Mouse (Mus musculus) heart, embryonic 14.5 days (tissue): ENCODE results near the gene Abcc4. TPM values are rescaled to one million over a fixed set of nuclear protein-coding genes. Genes with fewer than 3 reads are reported as not detected.
A peak's percentile ranks its signal among the peaks of the same experiment; 100 is the strongest.

ENCODE experiments used
- ATAC-seq: fragments of 200-750 bp; cut with Nextera tagmentation; 2 replicates; pipeline ENCODE4 v1.8.0; 2017; ENCODE audit warnings: low read depth, moderate TSS enrichment; ENCODE audit not compliant: insufficient number of reproducible peaks, insufficient read depth, low FRiP score
- H3K27ac ChIP-seq, 2 experiments: fragments of 200-500 bp in 1 of 2; fragments of 300-500 bp in 1 of 2; sonication (generic) in 1 of 2; replicated peaks in 1 of 2; 2 replicates each; pipeline ENCODE4 v1.5.1; 2012 to 2014; ENCODE audit warnings: low read depth in 2 of 2, low read length in 2 of 2, control low read depth in 1 of 2, mild to moderate bottlenecking in 1 of 2, mixed read lengths in 1 of 2; ENCODE audit not compliant: control insufficient read depth in 1 of 2, insufficient read depth in 1 of 2
- H3K27me3 ChIP-seq: fragments of 300-500 bp; sonication (generic); 2 replicates; pipeline ENCODE4 v1.6.1; 2014; ENCODE audit warnings: mild to moderate bottlenecking, low read length, control low read depth; ENCODE audit not compliant: control insufficient read depth, insufficient read depth
- H3K36me3 ChIP-seq: fragments of 300-500 bp; sonication (generic); 2 replicates; pipeline ENCODE4 v1.6.1; 2014; ENCODE audit warnings: mild to moderate bottlenecking, control low read depth, low read length, mixed read lengths; ENCODE audit not compliant: control insufficient read depth, insufficient read depth
- H3K4me1 ChIP-seq, 2 experiments: fragments of 200-500 bp in 1 of 2; fragments of 300-500 bp in 1 of 2; sonication (generic) in 1 of 2; 2 replicates each; pipeline ENCODE4 v1.6.1; 2012 to 2014; ENCODE audit warnings: low read length in 2 of 2, control low read depth in 1 of 2, mixed read lengths in 1 of 2; ENCODE audit not compliant: control insufficient read depth in 2 of 2, insufficient read depth in 2 of 2
- H3K4me2 ChIP-seq: fragments of 300-500 bp; sonication (generic); 2 replicates; pipeline ENCODE4 v1.6.1; 2014; ENCODE audit warnings: mild to moderate bottlenecking, low read length
- H3K4me3 ChIP-seq, 2 experiments: fragments of 200-500 bp in 1 of 2; fragments of 300-500 bp in 1 of 2; sonication (generic) in 1 of 2; 2 replicates each; pipeline ENCODE4 v1.5.1; 2012 to 2014; ENCODE audit warnings: low read length in 2 of 2, mild to moderate bottlenecking in 2 of 2, control low read depth in 1 of 2, low read depth in 1 of 2, moderate library complexity in 1 of 2; ENCODE audit not compliant: control insufficient read depth in 1 of 2, insufficient read depth in 1 of 2
- H3K9ac ChIP-seq: fragments of 300-500 bp; sonication (generic); 2 replicates; pipeline ENCODE4 v1.6.1; 2014; ENCODE audit warnings: mild to moderate bottlenecking, low read length
- H3K9me3 ChIP-seq: fragments of 300-500 bp; sonication (generic); 2 replicates; pipeline ENCODE4 v1.6.1; 2016; ENCODE audit warnings: low read length, control low read depth; ENCODE audit not compliant: control insufficient read depth
- WGBS: fragments of 180-500 bp; shearing (Covaris S2); extraction: QIAGEN DNeasy Blood & Tissue Kit; methylation state at CpG from one replicate; pipeline ENCODE4 v1.1.7; 2014; 5-methylcytosine and 5-hydroxymethylcytosine counted together
- polyA plus RNA-seq: library from polyadenylated mRNA; unstranded; fragments of >200 nt; fragmentation: Nextera tagmentation; extraction: Ambion mirVana; gene quantifications from 2 replicates; pipeline ENCODE4 v1.2.1, GENCODE M21; 2014

The Abcc4 gene
- polyA plus RNA-seq, 1 experiment from 2014 or later = 1.8 TPM

DNA sequence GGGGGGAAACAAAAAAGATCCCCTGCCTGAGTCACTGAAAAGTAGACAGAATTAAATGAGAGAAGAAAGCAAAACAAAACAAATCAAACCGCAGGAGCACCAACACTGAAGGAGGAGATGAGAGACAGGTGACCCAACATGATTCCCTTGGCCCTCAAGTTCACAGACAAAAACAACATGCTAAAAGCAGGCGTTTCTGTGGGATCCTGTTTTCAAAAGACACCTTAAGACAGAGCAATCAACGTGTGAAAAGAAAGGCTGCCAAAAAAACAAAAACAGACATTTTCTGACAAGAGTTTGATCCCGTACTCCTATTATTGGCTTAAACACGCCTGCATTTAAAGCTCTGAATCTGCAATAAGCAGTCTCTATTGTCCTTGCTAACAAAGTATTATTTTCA lies 153.6 kb downstream of the Abcc4 start:
- 71% methylated on average over 5 of the region's 5 CpGs for WGBS
- Histone ChIP-seq H3K9me3 (no peaks in the 10 kb centered on the region), H3K9ac (no peak overlapping the region), H3K4me1 (peaks cover 8 to 13% of the 10 kb centered on the region in 2 experiments; a peak in 3 of 4 replicates), H3K4me2 (peak overlapping the region; percentile 74), H3K27me3 (no peaks in the 10 kb centered on the region), H3K27ac (no peak overlapping the region), H3K4me3 (no peak overlapping the region), H3K36me3 (no peaks in the 10 kb centered on the region)
- ATAC-seq = no peak

DNA sequence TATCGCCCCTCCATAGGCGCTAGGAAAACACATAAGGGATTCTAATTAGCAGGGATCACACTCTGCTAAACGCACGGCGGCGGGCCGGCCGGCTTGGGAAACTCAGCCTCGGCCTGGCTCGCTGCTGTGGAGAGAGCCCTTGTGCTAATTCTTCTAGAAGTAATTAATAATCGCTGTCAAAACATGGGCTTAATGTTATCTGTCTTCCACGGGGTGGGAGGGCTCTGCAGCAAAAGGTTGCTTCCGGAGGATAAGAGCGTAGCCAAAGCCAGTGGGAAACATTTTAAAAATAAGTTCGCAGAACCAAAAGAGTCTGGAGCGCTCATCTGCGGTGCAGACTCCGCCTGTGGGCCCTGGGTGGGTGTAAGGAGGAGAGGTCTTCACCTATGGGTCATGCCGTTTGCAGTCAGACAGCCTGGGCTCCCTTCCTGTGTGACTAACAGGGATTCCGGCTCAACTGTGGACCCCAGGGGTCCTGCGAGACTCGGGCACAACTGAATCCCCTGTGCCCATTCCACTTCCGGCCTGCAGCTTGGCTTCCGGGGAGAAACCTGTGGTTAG lies 154.2 kb downstream of the Abcc4 start:
- no peak for ATAC-seq
- H3K4me3 ChIP-seq = peak overlapping the region; percentile 14 to 36
- H3K27ac ChIP-seq = no peak overlapping the region
- peaks cover 8 to 13% of the 10 kb centered on the region in 2 experiments; a peak in 3 of 4 replicates for H3K4me1 ChIP-seq
- no peaks in the 10 kb centered on the region for H3K27me3 ChIP-seq
- WGBS = 8% methylated on average over 24 of the region's 24 CpGs
- H3K9me3 ChIP-seq = no peaks in the 10 kb centered on the region
- peak overlapping the region; percentile 74 for H3K4me2 ChIP-seq
- no peaks in the 10 kb centered on the region for H3K36me3 ChIP-seq
- peak overlapping the region; percentile 62 for H3K9ac ChIP-seq

DNA sequence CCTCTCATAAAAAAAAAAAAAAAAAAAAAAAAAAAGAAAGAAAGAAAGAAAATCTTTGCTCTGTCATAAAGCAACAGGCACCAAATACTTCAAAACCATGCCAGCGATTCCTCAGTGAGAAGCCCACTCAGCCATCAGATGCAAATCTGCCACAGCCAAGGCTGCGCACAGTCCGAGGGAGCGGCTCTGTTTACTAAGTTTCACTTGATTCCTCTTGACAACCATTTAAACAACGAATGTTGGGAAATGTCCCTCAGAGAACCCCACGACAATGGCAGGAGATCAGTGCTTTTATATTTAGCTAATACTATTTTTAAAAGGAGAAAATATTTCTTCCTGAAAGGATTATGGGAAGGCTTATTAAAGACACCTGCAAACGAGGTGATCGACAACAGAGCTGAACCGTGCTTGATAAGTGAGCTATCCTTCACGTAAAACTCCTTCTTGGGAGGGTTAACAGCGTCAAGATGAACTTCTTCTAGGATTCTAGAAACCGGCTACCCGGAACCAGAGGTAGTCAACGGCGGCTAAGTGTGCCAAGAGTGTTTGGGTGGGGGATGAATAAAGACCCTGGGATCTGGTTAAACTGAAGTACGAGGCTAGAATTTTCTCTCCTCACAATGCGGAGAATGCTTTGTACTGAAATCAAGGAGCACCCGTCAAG lies 154.8 kb downstream of the Abcc4 start:
- H3K27me3 ChIP-seq = no peaks in the 10 kb centered on the region
- 22% methylated on average over 18 of the region's 18 CpGs for WGBS
- ATAC-seq = no peak
- H3K4me2 ChIP-seq = peak overlapping the region; percentile 74
- H3K27ac ChIP-seq = no peak overlapping the region
- H3K36me3 ChIP-seq = no peaks in the 10 kb centered on the region
- H3K4me3 ChIP-seq = peak overlapping the region; percentile 14 to 36
- peak overlapping the region; percentile 62 for H3K9ac ChIP-seq
- H3K4me1 ChIP-seq = peaks cover 8 to 13% of the 10 kb centered on the region in 2 experiments; a peak in 3 of 4 replicates
- no peaks in the 10 kb centered on the region for H3K9me3 ChIP-seq

DNA sequence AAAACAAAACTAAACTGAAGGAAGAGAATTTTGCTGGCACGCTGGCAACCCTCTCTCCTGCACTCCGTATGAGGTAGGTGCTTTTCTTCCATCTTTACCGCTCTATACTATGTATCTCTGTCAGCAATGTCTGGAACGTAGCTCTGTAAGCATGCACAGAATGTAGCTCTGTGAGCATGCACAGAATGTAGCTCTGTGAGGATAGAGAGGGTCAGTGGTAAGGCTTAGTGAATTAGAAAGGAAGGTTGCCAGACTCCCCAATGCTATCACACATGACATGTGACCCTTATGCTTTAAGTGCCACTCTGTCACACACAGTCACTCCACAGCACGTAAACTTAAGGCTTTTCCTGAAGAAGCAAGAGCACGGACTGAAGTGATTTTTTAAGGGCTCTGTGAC lies 161.5 kb downstream of the Abcc4 start:
- Histone ChIP-seq H3K4me2 (peak overlapping the region; percentile 25), H3K36me3 (no peaks in the 10 kb centered on the region), H3K4me1 (peaks cover 7% of the 10 kb centered on the region in 2 experiments), H3K4me3 (no peak overlapping the region), H3K9ac (no peak overlapping the region), H3K27me3 (no peaks in the 10 kb centered on the region), H3K27ac (peak overlapping the region in 1 of 2 experiments; percentile 5; a peak in 1 of 4 replicates), H3K9me3 (no peaks in the 10 kb centered on the region)
- 30% methylated on average over 6 of the region's 6 CpGs for WGBS
- peak; percentile 59; the same call in 1 of the 2 replicates for ATAC-seq

DNA sequence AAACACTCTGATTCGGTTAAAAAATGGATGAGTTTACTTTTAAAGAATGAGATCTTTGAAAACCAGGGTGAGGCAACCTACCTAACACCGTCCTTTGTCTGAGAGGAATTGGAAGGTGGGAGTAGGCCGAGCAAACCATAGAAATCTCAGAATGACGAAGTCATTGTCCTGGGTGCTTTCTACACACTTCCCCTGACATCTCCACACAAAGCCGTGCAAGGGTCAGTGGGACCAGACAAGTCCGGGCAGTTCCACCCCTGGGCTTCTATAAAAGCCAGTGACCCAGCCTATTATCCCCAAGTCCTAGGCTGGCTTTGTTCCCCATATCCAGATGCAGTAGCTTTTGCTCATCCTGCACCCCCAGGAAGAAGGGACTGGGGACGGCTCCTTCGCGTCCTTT lies 163.1 kb downstream of the Abcc4 start:
- Histone ChIP-seq H3K4me2 (no peak overlapping the region), H3K4me3 (no peak overlapping the region), H3K4me1 (peaks cover 7% of the 10 kb centered on the region in 2 experiments), H3K9me3 (no peaks in the 10 kb centered on the region), H3K9ac (no peak overlapping the region), H3K27ac (no peak overlapping the region), H3K36me3 (no peaks in the 10 kb centered on the region), H3K27me3 (no peaks in the 10 kb centered on the region)
- WGBS = 86% methylated on average over 9 of the region's 9 CpGs
- ATAC-seq = no peak

DNA sequence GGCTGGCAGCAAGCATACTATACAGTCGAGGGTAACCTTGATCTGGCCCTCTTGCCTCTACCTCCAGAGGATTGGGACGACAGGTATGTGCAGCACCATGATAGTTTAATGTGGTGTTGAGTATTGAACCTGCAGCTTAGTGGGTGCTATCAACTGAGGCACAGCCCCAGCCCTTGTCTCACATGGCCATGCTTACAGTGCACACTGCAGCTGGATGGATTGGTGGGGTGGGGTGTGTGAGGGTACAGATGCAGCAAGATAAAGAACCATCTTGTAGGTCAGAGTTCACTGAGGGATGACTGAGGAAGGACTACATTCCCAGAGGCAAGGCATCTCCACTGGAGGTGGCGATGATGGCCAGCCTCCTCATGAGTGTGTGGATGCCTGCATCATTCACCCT lies 174.5 kb downstream of the Abcc4 start:
- no peaks in the 10 kb centered on the region for H3K36me3 ChIP-seq
- ATAC-seq = no peak
- no peak overlapping the region for H3K4me3 ChIP-seq
- no peaks in the 10 kb centered on the region for H3K9me3 ChIP-seq
- no peaks in the 10 kb centered on the region for H3K4me1 ChIP-seq
- H3K9ac ChIP-seq = no peak overlapping the region
- H3K4me2 ChIP-seq = no peak overlapping the region
- 81% methylated on average over 3 of the region's 3 CpGs for WGBS
- H3K27ac ChIP-seq = no peak overlapping the region
- H3K27me3 ChIP-seq = no peaks in the 10 kb centered on the region

DNA sequence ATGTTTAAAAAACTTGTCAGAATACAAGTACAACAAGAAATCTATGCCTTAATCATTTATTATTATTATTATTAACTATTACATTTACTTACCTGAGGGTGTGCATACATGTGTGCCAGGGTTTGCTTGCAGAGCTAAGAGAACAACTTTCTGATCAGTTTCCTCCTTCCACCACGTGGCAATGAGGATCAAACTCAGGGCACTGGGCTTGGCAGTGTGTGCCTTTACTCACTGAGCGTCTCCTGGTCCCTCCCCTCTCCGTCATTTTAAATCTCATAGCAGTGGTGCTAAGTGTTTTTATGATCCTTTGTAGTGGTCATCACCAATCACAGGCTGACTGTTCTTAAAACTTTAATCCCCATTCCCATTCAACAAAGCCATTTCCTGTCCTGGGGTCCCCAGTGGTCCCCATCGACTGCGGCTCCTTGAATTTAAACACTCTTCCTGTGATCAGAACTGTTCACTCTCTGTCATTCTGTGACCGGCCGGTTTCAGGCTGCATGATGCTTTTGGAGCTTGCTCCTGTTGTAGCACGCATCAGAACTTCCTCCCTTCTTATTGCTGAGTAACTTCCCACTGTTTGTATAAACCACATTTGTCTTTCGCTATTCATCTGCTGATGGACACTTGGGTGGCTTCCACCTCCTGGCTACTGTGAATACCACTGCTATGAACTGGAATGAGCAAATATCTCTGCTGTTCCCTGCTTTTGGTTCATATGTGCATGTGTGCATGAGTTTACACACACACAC lies 191.6 kb downstream of the Abcc4 start:
- Histone ChIP-seq H3K4me2 (no peak overlapping the region), H3K27me3 (no peaks in the 10 kb centered on the region), H3K9me3 (no peaks in the 10 kb centered on the region), H3K36me3 (no peaks in the 10 kb centered on the region), H3K27ac (no peak overlapping the region), H3K9ac (no peak overlapping the region), H3K4me1 (no peaks in the 10 kb centered on the region), H3K4me3 (no peak overlapping the region)
- WGBS = 75% methylated on average over 9 of the region's 9 CpGs
- ATAC-seq = no peak
